Mouse (Mus musculus) spleen, adult 12 weeks (tissue): ENCODE data around the gene Slc16a6.

ENCODE experiments used
- DNase-seq: peaks from one replicate; pipeline ENCODE4 v3.0.0; 2022; ENCODE audit warnings: low spot score

The Slc16a6 gene

GRCm38 (mm10) chr11:109445438-109446035 is 27.9 kb downstream of the Slc16a6 start:
- peak; percentile 22 for DNase-seq

GRCm38 (mm10) chr11:109444600-109444999 is 28.8 kb downstream of the Slc16a6 start:
- DNase-seq, result no peak

DNA sequence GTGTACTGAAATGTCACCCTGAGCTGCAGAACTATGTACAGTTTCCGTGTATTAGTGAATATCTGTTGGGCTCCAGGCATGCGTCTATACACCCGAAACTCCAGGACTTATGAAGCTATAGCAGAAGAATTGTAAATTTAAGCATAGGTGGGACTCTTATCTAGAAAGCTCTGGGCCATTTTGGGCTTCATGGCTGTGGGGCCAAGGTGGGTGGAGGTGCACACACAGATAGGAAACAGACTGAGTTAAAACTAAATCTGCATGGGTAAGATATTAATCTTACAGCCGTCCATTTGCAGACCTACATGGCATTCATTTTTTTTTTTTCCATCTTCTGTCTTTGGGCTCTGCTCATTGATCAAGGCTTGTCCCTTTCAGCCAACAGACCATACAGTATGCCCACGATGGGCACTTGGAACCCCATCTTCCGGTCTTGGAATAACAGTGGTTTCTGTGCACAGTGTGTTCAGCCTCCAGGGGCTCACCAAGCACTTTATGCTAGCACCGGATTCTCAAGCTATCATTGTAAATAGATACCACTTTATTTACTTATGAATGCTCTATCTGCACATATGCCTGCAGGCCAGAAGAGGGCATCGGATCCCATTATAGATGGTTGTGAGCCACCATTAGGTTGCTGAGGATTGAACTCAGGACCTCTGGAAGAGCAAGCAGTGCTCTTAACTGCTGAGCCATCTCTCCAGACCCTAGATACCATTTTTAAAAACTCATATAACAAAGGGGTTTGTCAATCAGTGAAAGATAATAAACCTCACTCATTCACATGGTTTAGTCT is 29.7 kb downstream of the Slc16a6 start:
- no peak for DNase-seq

- no peak for DNase-seq
Observed at GRCm38 (mm10) chr11:109442166-109442730, 31.1 kb downstream of the Slc16a6 start.

DNA sequence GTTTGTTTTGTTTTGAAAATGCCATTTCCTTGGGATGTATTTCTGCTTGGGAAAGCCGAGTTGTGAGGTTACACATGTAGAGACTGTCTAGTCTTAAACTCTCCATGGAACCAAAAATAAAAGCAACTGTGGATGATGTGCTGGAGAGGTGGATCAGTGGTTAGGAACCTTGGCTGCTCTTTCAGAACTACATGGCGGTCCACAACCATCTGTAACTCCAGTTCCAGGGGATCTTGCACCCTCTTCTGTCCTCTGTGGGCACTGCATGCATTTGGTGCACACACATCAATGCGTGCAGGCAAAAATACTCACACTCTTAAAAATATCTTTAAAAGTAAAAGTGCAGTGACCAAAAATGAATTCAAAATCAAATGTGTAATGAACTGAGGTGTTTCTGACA is 32.3 kb downstream of the Slc16a6 start:
- DNase-seq, result peak; percentile 36

- no peak for DNase-seq
Observed at GRCm38 (mm10) chr11:109440641-109441040, 32.8 kb downstream of the Slc16a6 start.

DNA sequence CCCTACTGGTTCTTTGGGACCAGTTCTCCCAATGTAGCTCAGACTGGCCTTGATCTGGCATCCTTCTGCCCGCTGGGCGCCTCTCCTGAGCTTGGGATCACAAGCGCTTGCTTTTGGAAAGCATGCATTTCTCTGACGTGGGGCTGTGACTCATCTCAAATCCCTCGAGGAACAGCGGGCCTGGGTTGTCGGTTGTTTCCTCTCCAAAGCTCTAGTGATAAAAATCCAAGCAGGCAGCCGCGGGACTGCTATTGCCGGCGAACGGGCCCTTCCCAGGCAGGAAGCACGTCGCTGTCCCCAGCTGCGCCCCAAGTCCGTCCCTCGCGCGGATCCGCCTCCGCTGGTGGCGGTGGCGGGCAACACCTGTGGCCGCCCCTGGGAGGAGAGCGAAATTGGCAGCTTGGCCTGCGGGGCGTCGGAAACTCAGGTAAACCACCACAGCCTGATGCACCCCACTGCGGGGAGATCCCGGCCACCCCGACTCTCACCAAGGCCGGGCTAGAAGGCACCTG is 33.5 kb downstream of the Slc16a6 start:
- peak; percentile 55 for DNase-seq

GRCm38 (mm10) chr11:109439209-109439608 is 34.2 kb downstream of the Slc16a6 start:
- no peak for DNase-seq

DNA sequence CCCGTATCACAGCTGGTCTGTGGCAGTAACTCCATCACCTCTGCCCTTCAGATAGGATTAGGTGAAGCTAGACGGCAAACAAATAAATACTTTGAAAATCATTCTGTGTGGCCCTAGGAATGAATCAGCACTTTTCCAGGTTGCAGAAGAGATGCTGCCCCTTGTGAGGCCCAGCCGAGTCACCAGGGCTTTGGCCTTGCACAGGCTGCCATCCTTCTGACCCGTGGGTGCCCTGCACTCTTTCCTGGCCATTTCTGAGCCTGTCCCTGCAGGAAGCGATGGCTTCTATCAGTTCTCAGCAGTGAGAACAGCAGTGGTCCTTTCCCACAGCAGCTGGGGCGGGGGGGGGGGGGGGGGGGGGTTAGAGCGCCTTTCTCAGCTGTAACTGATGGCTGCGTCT is 36.5 kb downstream of the Slc16a6 start:
- no peak for DNase-seq

DNA sequence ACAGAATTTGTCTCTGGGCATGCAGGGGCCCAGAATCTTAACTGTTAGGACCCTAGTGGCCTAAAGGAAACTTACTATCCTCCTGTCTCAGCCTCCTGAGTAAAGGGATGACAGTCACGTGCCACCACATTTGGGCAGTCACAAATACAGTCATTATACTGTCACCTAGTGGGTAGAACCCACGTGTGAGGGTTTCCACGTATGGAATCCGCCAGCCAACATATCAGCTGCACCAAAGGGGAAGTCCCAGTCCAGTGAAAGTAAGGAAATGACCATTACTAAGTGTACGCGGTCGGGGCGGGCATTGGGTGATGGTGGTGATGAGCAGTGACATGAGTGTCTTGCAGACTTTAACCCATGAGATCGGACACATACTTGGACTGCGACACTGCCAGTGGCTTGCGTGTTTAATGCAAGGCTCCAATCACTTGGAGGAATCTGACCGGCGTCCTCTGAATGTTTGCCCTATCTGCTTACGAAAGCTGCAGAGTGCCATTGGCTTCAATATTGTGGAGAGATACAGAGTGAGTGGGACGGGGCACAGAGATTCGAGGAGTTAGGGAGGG is 39.1 kb downstream of the Slc16a6 start:
- no peak for DNase-seq

GRCm38 (mm10) chr11:109427353-109427752 is 46.0 kb downstream of the Slc16a6 start:
- DNase-seq, result no peak

- no peak for DNase-seq
Observed at GRCm38 (mm10) chr11:109426272-109426586, 47.2 kb downstream of the Slc16a6 start.

DNA sequence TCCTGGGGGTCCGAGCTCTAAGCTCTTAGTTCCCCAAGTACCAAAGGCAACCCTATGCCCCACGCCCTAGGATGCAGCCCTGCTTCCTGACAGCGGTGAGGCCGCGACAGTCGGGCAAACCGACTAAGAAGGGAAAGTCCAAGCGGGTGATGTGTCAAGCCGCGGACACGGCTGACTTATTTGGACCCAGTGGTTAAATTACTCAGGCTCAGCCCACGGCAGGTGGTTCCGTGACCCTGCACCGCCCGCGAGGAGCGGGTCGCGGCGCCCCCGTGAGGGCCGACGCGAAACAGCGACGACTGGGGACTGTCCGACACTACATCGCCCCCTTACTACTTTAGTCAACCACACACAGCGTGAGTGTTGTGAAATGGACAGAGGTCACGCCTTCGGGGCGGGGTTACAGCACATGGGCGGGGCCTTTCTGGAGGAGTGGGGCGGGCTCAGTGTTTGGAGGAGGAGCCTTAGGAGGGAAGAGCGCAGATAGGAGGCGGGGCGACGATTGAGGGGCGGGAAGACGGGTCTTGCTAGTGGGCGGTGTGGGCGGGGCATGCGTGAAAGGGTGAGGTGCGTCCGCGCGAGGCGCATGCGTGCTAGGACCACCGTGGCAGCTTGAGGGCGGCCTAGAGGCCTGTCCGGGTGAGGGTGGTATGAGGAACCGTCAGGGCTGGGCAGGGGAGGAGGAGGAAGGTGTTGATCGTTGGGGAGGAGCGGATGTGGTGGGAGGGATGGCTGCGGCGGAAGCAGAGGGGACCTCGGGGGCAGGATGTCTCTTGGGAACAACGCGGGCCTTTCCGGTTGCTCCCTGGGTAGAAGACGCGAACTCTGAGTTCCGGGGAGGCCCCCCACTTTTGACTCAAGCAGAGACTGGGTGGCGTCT is 47.8 kb downstream of the Slc16a6 start, which contains the start of gene Amz2:
Gene Amz2, plus strand, starts transcription at position 555 of the 880 bp plus-strand sequence.
- peak; percentile 99 for DNase-seq

DNA sequence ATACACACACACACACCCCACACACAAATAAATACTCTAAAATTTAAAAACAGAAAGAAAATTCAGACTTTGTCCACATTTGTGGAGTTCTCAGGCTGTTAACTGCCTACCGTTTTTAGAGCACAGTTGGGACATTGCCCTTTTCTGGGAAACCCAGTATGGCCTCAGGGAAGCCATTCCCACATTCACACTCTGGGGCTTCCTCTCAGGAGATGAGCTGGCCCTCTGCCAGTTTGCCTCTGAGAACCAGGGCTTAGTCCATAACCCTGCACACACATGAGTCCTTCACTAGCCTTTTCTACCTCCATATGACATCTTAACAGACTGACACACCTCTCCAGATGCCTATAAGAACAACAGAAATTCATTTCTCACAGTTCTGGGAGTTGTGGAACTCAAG is 50.1 kb downstream of the Slc16a6 start:
- DNase-seq, result no peak

DNA sequence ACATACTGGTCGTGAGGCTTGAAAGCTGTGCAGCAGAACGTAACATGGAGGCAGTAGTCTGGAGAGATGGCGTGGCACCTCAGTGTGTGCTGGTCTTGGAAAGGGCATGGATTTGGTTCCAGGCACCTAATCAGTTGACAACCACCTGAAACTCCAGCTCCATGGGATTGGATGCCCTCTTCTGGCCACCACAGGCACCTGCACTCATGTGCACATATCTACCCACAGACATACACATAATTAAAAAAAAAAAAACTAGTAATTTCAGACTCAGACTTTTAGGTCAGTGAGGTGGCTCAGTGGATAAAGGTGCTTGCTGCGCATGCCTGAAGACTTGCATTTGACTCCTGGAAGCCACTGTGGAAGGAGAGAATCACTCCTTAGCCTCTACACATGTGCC is 51.1 kb downstream of the Slc16a6 start:
- no peak for DNase-seq

DNA sequence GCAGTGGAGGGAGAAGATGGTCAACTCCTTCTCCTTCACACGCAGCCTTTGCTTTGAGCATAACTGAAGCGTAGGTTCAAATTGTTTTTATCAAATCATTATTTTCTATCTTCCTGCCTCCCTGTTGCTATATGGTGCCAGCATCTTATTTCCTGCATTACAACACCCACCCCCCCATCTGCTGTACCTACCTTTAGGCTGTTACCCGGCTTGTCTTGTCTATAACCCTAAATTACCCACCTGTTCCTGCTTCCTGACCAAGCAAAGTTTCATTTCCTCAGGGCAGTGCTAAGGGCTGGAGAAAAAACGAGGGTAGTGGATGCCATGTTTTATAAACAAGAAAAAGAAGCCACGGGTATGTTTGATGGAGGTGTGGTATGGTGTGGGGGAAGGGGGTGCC is 52.2 kb downstream of the Slc16a6 start:
- DNase-seq, result no peak

DNA sequence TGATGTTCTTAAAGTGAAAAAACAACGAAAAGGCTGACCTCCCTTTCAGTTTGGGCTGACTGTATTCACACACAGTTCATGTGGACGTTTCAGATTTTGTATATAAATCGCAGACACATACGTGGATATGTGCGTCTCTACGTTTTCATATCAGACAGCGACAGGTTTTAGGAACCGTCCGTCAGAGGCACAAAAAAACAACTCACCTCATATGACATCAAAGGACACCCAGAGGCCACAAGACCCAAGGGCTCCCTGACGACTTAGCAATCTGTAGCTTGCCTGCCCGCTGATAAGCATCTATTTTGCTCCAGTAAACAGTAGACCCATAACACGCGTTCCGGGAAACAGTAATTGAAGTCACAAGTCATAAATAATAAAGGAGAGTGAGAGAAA is 52.8 kb downstream of the Slc16a6 start:
- no peak for DNase-seq

- peak; percentile 58 for DNase-seq
Observed at GRCm38 (mm10) chr11:109419961-109420566, 53.3 kb downstream of the Slc16a6 start.

GRCm38 (mm10) chr11:109419461-109419860 is 53.9 kb downstream of the Slc16a6 start:
- DNase-seq, result no peak

DNA sequence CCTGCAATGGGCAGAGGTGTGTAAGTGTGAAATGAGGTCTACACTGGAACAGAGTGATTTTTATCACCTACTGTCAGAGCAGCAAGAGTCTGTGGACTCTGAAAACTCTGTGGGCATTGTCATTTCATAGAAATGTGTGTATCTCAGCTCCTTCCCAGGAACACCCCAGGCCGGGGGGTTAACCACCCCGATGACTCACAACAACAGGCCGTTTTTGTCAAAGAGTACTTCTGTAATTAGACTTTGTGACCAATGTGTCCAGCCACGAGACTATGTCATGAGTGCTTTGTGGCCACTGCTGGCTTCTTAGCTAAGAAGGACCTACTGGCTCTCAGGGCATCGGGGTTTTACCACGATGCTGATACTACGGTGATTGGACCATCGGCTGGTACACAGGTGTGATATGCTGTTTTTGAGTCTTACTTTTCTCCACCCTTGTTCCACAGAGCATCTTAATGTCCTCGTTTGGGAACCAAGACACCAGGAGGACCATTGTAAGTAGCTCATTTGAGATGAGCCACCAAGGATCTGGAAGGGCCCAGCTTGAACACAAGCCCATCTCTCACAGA is 55.8 kb downstream of the Slc16a6 start:
- DNase-seq, result no peak
